Mouse (Mus musculus) spleen, postnatal 4 days (tissue): Measurements from ENCODE around the gene Hoxb9.
A peak's percentile ranks its signal among the peaks of the same experiment; 100 is the strongest.

ENCODE experiments used
- DNase-seq, 2 experiments: peaks; one replicate each; pipeline ENCODE4 v3.0.0; 2022; ENCODE audit warnings: low spot score in 2 of 2

Gene Hoxb9

GRCm38 (mm10) chr11:96267021-96267920 lies 4.0 kb upstream of the Hoxb9 start:
- no peak for DNase-seq

GRCm38 (mm10) chr11:96268031-96268745 lies 3.1 kb upstream of the Hoxb9 start:
- DNase-seq = no peak

DNA sequence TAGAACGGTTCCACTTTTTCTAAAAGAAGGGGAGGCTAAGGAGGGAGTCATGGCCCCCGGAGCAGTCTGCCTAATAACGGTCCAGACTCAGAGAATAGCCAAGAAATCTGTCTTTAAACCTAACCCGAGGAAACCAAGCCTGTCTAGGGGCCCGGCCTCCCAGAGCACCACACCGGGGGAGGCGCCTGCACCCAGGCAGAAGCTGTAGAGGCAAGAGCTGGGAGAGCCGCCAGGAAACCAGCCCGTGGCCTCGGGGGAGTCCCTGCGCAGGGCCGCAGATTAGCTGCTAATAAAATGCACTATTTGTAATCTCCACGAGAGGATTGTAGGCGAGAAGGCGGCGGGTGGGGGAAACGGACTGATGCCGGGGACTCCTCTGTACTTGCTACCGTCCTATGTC lies 1.4 kb upstream of the Hoxb9 start:
- DNase-seq = no peak

GRCm38 (mm10) chr11:96271541-96272011 lies 319 bp downstream of the Hoxb9 start:
- DNase-seq = no peak

- DNase-seq = no peak
These were observed 1.0 kb downstream of the Hoxb9 start for GRCm38 (mm10) chr11:96272024-96272921.

DNA sequence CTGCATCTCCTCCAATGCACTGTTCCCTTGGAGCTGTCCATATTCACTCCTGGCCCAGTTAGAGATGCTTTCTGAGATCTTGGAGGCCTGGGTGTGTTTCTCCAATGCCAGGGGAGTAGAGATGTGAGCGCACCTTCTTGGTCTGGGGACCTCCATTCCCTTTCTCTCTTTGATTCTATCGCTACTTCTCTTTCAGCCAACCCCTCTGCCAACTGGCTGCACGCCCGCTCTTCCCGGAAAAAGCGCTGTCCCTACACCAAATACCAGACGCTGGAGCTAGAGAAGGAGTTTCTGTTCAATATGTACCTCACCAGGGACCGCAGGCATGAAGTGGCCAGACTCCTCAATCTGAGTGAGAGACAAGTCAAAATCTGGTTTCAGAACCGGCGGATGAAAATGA lies 3.2 kb downstream of the Hoxb9 start:
- DNase-seq = no peak

GRCm38 (mm10) chr11:96275896-96276295 lies 4.6 kb downstream of the Hoxb9 start:
- DNase-seq = no peak

GRCm38 (mm10) chr11:96277151-96278044 lies 6.1 kb downstream of the Hoxb9 start:
- DNase-seq = no peak

GRCm38 (mm10) chr11:96278324-96278723 lies 7.1 kb downstream of the Hoxb9 start:
- DNase-seq = no peak

DNA sequence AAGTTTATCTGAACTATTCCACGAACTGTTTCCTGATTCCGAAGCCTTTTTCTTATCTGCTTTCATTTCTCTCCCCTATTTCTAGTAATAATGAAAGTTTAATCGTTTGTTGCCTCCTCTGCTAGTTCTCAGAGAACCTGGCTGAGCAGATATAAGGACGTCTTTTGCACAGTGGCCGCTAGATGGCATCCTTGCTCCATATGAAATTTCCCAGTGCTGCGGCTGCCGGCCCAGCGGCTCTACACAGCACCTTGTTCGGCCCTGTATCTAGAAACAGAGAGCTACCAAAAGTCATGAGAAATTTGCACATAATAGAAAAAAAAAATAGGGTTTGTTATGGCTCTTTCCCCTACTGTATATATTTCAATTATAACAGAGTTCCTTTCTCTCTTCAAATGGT lies 7.5 kb downstream of the Hoxb9 start:
- peak; percentile 61 to 86 for DNase-seq

- DNase-seq = no peak
These were observed 8.4 kb downstream of the Hoxb9 start for GRCm38 (mm10) chr11:96279421-96280233.

DNA sequence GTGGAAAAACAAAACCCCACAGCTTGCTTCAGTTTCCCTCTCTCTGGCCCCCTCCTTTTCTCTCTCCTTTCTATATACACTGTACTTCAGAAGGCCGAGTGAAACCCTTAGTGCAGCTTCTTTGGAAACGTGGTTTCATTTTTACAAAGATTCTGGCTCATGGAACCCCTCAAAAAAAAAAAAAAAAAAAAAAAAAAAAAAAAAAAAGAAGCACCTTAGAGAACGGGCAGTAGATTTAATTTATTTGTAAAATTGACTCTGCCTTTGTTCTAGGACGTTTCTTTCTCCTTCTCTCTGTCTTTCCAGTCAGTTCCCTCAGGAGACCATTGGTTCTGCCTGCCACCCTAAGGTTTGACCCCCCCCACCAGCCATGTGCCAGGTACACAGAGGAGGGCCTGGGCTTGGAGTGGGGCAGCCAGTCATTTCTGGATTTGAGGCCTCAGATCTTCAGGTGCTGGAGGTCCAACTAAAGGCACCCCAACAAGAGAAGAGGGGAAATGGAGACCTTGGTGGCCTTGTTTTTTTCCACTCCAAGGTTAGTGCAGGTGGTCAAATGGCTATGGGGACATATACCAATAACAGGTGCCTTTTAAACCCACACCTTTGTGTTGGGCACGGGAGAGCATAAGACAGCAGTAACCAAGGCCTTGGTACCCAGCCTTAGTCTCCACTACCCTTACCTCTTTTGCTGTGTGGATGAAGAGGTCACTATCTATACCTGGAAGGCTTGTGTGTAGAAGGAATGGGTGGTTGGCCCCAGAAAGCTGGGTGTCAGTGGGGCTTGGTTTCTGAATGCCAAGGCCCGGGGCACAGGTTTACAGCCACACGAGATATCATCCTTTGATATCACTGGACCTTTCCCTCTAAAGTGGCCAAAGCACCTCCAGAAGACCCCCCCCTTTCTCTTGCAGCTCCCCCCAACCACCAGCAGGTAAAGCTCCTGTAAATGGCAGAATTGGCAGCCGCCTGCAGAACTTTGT lies 9.4 kb downstream of the Hoxb9 start:
- DNase-seq = no peak

- no peak for DNase-seq
These were observed 10.1 kb downstream of the Hoxb9 start for GRCm38 (mm10) chr11:96281396-96281795.

- DNase-seq = no peak
These were observed 10.8 kb downstream of the Hoxb9 start, which contains the start of gene Hoxb8 for GRCm38 (mm10) chr11:96281855-96282570. Gene Hoxb8 (plus strand): TSS chr11:96281905.

DNA sequence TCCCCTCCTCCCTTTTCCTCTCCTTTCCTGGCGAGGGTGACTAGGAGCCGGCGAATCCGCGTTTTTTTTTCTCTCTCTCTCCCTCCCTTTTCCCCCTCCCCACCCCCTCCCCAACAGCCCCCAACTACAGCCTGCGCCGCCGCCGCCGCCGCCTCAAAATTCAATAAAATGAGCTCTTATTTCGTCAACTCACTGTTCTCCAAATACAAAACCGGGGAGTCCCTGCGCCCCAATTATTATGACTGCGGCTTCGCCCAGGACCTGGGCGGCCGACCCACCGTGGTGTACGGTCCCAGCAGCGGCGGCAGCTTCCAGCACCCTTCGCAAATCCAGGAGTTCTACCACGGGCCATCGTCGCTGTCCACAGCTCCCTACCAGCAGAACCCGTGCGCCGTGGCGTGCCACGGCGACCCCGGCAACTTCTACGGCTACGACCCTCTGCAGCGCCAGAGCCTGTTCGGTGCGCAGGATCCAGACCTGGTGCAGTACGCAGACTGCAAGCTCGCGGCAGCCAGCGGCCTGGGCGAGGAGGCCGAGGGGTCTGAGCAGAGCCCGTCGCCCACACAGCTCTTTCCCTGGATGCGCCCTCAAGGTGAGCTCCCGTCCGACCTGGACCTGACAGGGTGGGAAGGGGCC lies 11.7 kb downstream of the Hoxb9 start:
- no peak for DNase-seq

- no peak for DNase-seq
These were observed 12.9 kb downstream of the Hoxb9 start for GRCm38 (mm10) chr11:96284041-96284749.
